Mouse (Mus musculus): ENCODE results near the gene Sap18.
"Not testable (repeated sequence)": the region's sequence is repeated elsewhere in the genome, so short reads cannot be mapped to it uniquely, and the experiment has no call there.

Gene Sap18

GRCm38 (mm10) chr14:57825788-57826751, 28.1 kb downstream of the Sap18 start, which contains the start of the genes Ska3 and Mrpl57:
Gene Ska3, minus strand, starts transcription at chr14:57826185.
Gene Mrpl57, plus strand, starts transcription at chr14:57826234.
- DNase-seq (ENCODE audit: low spot score in 2 of 2) = peak; percentile 88 to 92

GRCm38 (mm10) chr14:57827284-57827683, 29.3 kb downstream of the Sap18 start:
- no peak for DNase-seq (ENCODE audit: low spot score in 2 of 2)

- no peak for DNase-seq (ENCODE audit: low spot score in 2 of 2)
These were observed 35.5 kb downstream of the Sap18 start for GRCm38 (mm10) chr14:57833526-57833925.

- no peak for DNase-seq (ENCODE audit: low spot score in 2 of 2)
These were observed 37.2 kb downstream of the Sap18 start for GRCm38 (mm10) chr14:57835157-57835556.

- no peak for DNase-seq (ENCODE audit: low spot score in 2 of 2)
These were observed 46.6 kb downstream of the Sap18 start for GRCm38 (mm10) chr14:57844535-57844934.

- DNase-seq (ENCODE audit: low spot score in 2 of 2) = not testable (repeated sequence)
These were observed 50.1 kb downstream of the Sap18 start for GRCm38 (mm10) chr14:57848061-57848460.

- DNase-seq (ENCODE audit: low spot score in 2 of 2) = no peak
These were observed 50.7 kb downstream of the Sap18 start for GRCm38 (mm10) chr14:57848646-57849045.

GRCm38 (mm10) chr14:57850330-57850729, 52.4 kb downstream of the Sap18 start:
- DNase-seq (ENCODE audit: low spot score in 2 of 2) = no peak

GRCm38 (mm10) chr14:57852961-57853360, 55.0 kb downstream of the Sap18 start:
- DNase-seq (ENCODE audit: low spot score in 2 of 2) = no peak

- not testable (repeated sequence) for DNase-seq (ENCODE audit: low spot score in 2 of 2)
These were observed 58.1 kb downstream of the Sap18 start for GRCm38 (mm10) chr14:57856037-57856436.
